Mouse (Mus musculus): ENCODE data around the gene Ccdc125. TPM values are rescaled to one million over a fixed set of nuclear protein-coding genes. Genes with fewer than 3 reads are reported as not detected.

Ccdc125 gene
- polyA plus RNA-seq, 1 experiment from 2014 or later, result 3.2 TPM

DNA sequence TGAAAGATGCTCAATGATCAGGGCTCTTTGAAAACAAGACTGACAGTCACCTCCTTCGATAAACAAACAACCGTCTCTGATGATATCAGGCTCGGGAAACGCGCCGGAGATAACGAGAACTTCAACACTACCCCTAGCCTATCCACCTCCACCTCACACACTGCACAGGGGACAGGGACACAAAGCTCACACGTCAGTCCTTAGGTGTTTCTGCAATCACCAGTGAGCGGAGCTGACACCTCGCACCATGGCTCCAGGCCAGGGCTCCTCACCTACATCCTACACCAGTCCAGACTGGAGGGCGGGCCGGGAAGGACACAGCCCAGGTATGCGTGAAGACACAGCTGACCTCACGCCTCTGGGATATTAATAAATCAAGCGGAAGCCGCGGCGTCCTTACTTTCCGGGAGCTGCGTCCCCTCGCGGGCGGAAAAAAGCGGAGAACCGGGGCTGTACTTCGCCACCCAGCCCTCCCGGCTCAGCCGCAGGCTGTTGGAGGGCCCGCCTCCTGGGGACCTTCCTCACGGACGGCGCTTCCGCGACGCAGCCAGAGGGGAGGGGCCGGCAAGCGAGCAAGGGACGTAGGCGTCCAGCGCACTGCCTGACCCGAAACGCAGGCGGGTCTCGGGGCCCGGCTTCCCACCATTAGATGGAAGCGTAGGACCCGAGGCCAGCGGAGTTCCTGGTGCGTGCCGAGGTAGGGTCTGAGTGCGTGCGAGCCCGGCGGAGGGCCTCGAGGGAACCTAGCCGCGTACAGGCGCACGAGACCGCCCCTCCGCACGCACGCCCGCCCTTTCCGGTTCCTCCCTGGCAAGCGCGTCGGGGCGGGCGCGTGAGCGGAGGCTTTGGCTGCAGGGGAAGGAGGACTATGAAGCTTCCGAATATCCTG, 18.7 kb upstream of the Ccdc125 start, which contains the start of the genes Ak6 and Rad17:
TSS of gene Ak6 (plus strand) at position 430 of the 889 bp plus-strand sequence.
TSS of gene Rad17 (minus strand) at position 502 of the 889 bp plus-strand sequence.
- ATAC-seq, result peak; percentile 99
- TF ChIP-seq CTCF (IDR thresholded peaks at IDR 0.05; ENCODE audit: low read depth), result peak; percentile 58
- H3K4me1 ChIP-seq (replicated peaks; ENCODE audit: control insufficient read depth, insufficient read depth, low read length), result no peaks in the 10 kb centered on the region
- H3K9me3 ChIP-seq (ENCODE audit: control insufficient read depth), result no peaks in the 10 kb centered on the region
- peaks cover 5% of the 10 kb centered on the region; the same call in 1 of the 2 replicates for H3K36me3 ChIP-seq (ENCODE audit: control insufficient read depth, insufficient read depth)
- H3K27ac ChIP-seq (ENCODE audit: low read depth, low read length), result peak within 1 kb of the TSS; percentile 93
- WGBS, result under 1% methylated on average over 67 of the region's 73 CpGs
- peak within 1 kb of the TSS; percentile 75 for H3K4me3 ChIP-seq (ENCODE audit: low read depth, low read length)
- H3K9ac ChIP-seq (ENCODE audit: low read depth, low read length), result peak within 1 kb of the TSS; percentile 87
- H3K4me2 ChIP-seq (replicated peaks; ENCODE audit: low read depth), result peak within 1 kb of the TSS; percentile 75
- no peaks in the 10 kb centered on the region for H3K27me3 ChIP-seq (replicated peaks; ENCODE audit: control insufficient read depth, insufficient read depth, low read length)

DNA sequence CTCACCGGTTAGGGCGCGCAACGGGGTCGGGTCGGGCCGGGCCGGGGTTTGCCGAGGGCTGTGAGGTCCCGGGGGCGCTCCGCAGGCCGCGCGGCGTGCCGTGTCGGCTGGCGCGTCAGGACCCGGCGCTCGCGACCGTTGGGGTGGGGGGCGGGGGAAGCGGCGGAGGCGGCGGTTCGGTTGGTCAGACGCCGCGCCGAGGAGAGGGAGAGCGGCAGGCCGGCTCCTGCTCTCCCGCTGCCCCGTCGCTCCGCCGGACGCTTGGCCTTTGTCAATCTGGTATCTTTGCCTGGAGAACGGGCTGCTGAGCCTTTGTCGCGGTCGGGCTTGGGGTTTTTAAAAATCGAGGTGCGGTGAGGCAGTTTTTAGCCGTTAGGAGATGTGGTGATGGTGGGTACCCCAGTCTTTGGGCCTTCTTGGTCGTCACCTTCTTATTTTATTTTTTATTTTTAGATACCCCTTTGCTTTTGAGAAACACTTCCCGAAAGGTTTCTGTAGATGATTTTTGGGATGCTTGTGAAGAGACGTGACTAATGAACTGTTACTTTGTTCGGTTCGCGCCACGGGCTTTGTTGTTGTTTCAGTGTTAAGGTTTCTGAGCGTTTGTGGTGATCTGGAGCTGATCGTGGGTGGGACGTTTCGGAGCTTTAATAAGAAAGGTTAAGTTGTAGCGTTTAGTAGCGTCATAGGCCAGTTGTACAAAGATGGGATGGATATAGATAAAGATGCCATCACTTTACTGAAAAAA, 17.9 kb upstream of the Ccdc125 start, which contains the start of gene Taf9:
TSS of gene Taf9 (plus strand) at position 141 of the 748 bp plus-strand sequence.
- Histone ChIP-seq H3K4me3 (ENCODE audit: low read depth, low read length) (peak within 1 kb of the TSS; percentile 75), H3K36me3 (ENCODE audit: control insufficient read depth, insufficient read depth) (peaks cover 7% of the 10 kb centered on the region; the same call in 1 of the 2 replicates), H3K27me3 (replicated peaks; ENCODE audit: control insufficient read depth, insufficient read depth, low read length) (no peaks in the 10 kb centered on the region), H3K9ac (ENCODE audit: low read depth, low read length) (peak within 1 kb of the TSS; percentile 87), H3K4me1 (replicated peaks; ENCODE audit: control insufficient read depth, insufficient read depth, low read length) (no peaks in the 10 kb centered on the region), H3K27ac (ENCODE audit: low read depth, low read length) (peak within 1 kb of the TSS; percentile 93), H3K4me2 (replicated peaks; ENCODE audit: low read depth) (peak within 1 kb of the TSS; percentile 75), H3K9me3 (ENCODE audit: control insufficient read depth) (no peaks in the 10 kb centered on the region)
- no peak for TF ChIP-seq CTCF (IDR thresholded peaks at IDR 0.05; ENCODE audit: low read depth)
- WGBS, result under 1% methylated on average over 46 of the region's 63 CpGs
- ATAC-seq, result peak; percentile 65

DNA sequence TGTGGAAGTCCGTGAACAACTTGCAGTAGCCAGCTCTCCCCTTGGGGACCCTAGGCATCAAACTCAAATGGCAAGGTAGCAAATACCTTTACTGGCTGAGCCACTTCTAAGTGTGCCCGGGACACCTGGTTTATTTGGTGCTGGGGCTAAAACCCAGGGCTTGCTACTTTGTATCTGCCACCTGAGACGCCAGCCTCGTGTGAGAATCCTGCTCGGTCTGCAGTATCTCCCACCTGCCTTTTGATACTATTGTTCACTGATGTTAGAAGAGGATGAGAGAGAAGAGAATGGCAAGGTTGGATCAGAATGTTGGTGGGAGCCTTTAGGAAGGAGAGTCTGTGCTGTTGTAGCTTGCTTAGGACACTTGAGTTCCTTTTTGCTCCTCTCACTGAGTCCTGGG, 11.4 kb upstream of the Ccdc125 start:
- H3K4me3 ChIP-seq (ENCODE audit: low read depth, low read length), result no peak overlapping the region
- no peak overlapping the region for H3K9ac ChIP-seq (ENCODE audit: low read depth, low read length)
- H3K36me3 ChIP-seq (ENCODE audit: control insufficient read depth, insufficient read depth), result peaks cover 13% of the 10 kb centered on the region; the same call in 1 of the 2 replicates
- no peak for ATAC-seq
- H3K9me3 ChIP-seq (ENCODE audit: control insufficient read depth), result no peaks in the 10 kb centered on the region
- no peaks in the 10 kb centered on the region for H3K4me1 ChIP-seq (replicated peaks; ENCODE audit: control insufficient read depth, insufficient read depth, low read length)
- H3K4me2 ChIP-seq (replicated peaks; ENCODE audit: low read depth), result no peak overlapping the region
- no peaks in the 10 kb centered on the region for H3K27me3 ChIP-seq (replicated peaks; ENCODE audit: control insufficient read depth, insufficient read depth, low read length)
- 94% methylated on average over 5 of the region's 5 CpGs for WGBS
- no peak for TF ChIP-seq CTCF (IDR thresholded peaks at IDR 0.05; ENCODE audit: low read depth)
- H3K27ac ChIP-seq (ENCODE audit: low read depth, low read length), result no peak overlapping the region

DNA sequence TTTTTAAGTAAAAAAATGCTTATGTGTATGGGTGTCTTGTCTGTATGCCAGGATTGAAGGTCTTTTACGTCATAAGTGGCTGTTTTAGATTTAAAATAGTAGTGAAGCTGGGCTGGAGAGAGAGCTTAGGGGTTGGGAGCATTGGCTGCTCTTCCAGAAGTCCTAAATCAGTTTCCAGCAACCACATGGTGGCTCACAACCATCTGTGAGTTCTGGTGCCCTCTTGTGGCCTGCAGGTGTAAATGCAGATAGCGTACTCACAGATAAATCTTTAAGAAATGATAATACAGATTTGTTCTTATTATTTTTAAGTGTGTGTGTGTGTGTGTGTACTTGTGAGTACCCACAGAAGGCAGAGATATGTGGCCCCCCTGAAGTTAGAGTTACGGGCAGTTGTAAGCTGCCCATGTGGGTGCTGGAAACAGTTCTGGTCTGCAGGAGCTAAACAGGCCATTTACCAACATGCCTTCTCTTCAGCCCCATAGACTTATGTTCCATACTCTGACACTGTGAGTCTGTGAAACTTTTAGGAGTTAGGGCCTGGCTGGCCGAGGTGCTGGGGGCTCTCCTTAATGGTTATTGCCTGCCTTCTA, 9.6 kb upstream of the Ccdc125 start:
- H3K4me1 ChIP-seq (replicated peaks; ENCODE audit: control insufficient read depth, insufficient read depth, low read length), result no peaks in the 10 kb centered on the region
- no peak for ATAC-seq
- H3K4me3 ChIP-seq (ENCODE audit: low read depth, low read length), result no peak overlapping the region
- H3K27ac ChIP-seq (ENCODE audit: low read depth, low read length), result no peak overlapping the region
- H3K27me3 ChIP-seq (replicated peaks; ENCODE audit: control insufficient read depth, insufficient read depth, low read length), result no peaks in the 10 kb centered on the region
- no peak overlapping the region for H3K4me2 ChIP-seq (replicated peaks; ENCODE audit: low read depth)
- no peaks in the 10 kb centered on the region for H3K9me3 ChIP-seq (ENCODE audit: control insufficient read depth)
- peaks cover 18% of the 10 kb centered on the region; the same call in 1 of the 2 replicates for H3K36me3 ChIP-seq (ENCODE audit: control insufficient read depth, insufficient read depth)
- H3K9ac ChIP-seq (ENCODE audit: low read depth, low read length), result no peak overlapping the region
- WGBS, result 40% methylated on average over 4 of the region's 4 CpGs
- TF ChIP-seq CTCF (IDR thresholded peaks at IDR 0.05; ENCODE audit: low read depth), result peak; percentile 91

DNA sequence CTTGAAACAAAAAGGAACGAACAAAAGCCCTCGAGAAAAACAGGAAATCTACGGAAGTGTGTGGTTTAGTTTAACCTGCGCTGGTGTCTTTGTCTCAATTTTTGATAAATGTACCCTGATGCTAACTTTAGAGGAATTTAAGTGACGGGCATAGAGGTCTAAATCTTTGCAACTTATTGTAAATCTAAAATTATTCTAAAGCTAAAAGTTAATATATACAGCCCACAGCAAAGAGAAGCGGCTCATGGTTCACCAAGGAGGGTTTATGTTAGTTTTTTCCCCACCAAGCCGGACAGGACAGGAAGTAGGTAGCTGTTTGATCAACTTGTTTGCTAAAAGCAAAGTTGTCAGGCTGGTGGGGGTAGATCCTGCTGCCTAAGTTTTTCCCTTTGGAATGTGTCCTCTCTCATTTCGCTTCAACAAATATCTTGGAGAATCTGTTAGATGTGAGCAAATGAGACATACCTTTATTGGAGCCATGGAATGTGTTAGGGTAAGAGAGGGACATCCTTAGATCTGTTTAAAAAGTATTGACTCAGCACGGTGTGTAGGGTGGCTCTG, 744 bp downstream of the Ccdc125 start:
- no peaks in the 10 kb centered on the region for H3K27me3 ChIP-seq (replicated peaks; ENCODE audit: control insufficient read depth, insufficient read depth, low read length)
- peak overlapping the region; percentile 80; the same call in 1 of the 2 replicates for H3K27ac ChIP-seq (ENCODE audit: low read depth, low read length)
- H3K9ac ChIP-seq (ENCODE audit: low read depth, low read length), result peak overlapping the region; percentile 79
- TF ChIP-seq CTCF (IDR thresholded peaks at IDR 0.05; ENCODE audit: low read depth), result no peak
- no peaks in the 10 kb centered on the region for H3K9me3 ChIP-seq (ENCODE audit: control insufficient read depth)
- H3K4me1 ChIP-seq (replicated peaks; ENCODE audit: control insufficient read depth, insufficient read depth, low read length), result no peaks in the 10 kb centered on the region
- 16% methylated on average over 9 of the region's 9 CpGs for WGBS
- peak overlapping the region; percentile 68 for H3K4me3 ChIP-seq (ENCODE audit: low read depth, low read length)
- peak overlapping the region; percentile 73 for H3K4me2 ChIP-seq (replicated peaks; ENCODE audit: low read depth)
- H3K36me3 ChIP-seq (ENCODE audit: control insufficient read depth, insufficient read depth), result no peaks in the 10 kb centered on the region; the same call in 1 of the 2 replicates
- ATAC-seq, result no peak
